Mouse (Mus musculus) adrenal gland, adult 18-20 months (tissue): ENCODE results near the gene Krt78. TPM values are rescaled to one million over a fixed set of nuclear protein-coding genes. Genes with fewer than 3 reads are reported as not detected.

ENCODE experiments used
- total RNA-seq, 2 experiments: library from RNA; stranded (reverse); gene quantifications; 1 replicate in 1 of 2; 2 replicates in 1 of 2; pipeline ENCODE4 v1.2.3; 2021

Gene Krt78
- total RNA-seq, 2 experiments from 2014 or later = not detected

Other genes with a start within 250 kb of the Krt78 start
- not detected for gene Krt5, start 241.4 kb downstream of the Krt78 start, total RNA-seq
- gene Krt71, start 211.2 kb downstream of the Krt78 start, total RNA-seq = not detected
- not detected for gene Krt72, start 167.8 kb downstream of the Krt78 start, total RNA-seq
- gene Krt73, start 151.9 kb downstream of the Krt78 start, total RNA-seq = not detected
- gene Krt2, start 136.1 kb downstream of the Krt78 start, total RNA-seq = not detected
- under 1 TPM in 1 of 2 experiments, not detected in 1; 0.56 TPM for gene Krt1, start 103.5 kb downstream of the Krt78 start, total RNA-seq
- gene Krt77, start 84.6 kb downstream of the Krt78 start, total RNA-seq = not detected
- gene Krt76, start 61.4 kb downstream of the Krt78 start, total RNA-seq = under 1 TPM in 1 of 2 experiments, not detected in 1; 0.13 TPM
- gene Krt4, start 29.6 kb downstream of the Krt78 start, total RNA-seq = not detected
- gene Krt79, start 14.0 kb downstream of the Krt78 start, total RNA-seq = 1 to 10 TPM in 1 of 2 experiments, under 1 TPM in 1; 0.73 to 3.6 TPM
- gene Krt8, start 50.2 kb upstream of the Krt78 start, total RNA-seq = 1 to 10 TPM in 1 of 2 experiments, under 1 TPM in 1; 0.70 to 1.1 TPM
- 1 to 10 TPM; 1.0 to 1.3 TPM for gene Krt18, start 73.9 kb upstream of the Krt78 start, total RNA-seq
- gene Eif4b, start 119.5 kb upstream of the Krt78 start, total RNA-seq = 100 to 1,000 TPM; 197 to 252 TPM
- 10 to 100 TPM; 76.9 to 89.5 TPM for gene Tns2, start 146.1 kb upstream of the Krt78 start, total RNA-seq
- 10 to 100 TPM; 33.0 to 36.9 TPM for gene Spryd3, start 181.9 kb upstream of the Krt78 start, total RNA-seq
- 10 to 100 TPM; 45.1 to 66.2 TPM for gene Igfbp6, start 190.1 kb upstream of the Krt78 start, total RNA-seq
- gene Soat2, start 196.2 kb upstream of the Krt78 start, total RNA-seq = under 1 TPM; 0.26 to 0.56 TPM
- gene Zfp740, start 249.0 kb upstream of the Krt78 start, total RNA-seq = 10 to 100 TPM; 49.8 to 65.0 TPM